Mouse (Mus musculus) limb, embryonic 11.5 days (tissue): ENCODE measurements at regions not wholly inside any gene's neighbourhood (a gene's known extent, or its start where the extent isn't known, plus 50 kb on each side); places are given as distances from the start of the nearest gene placed in this dataset.

Experiments
- ATAC-seq: fragments of 200-750 bp; cut with Nextera tagmentation; 2 replicates; pipeline ENCODE4 v1.8.0; 2017; ENCODE audit warnings: low read depth; ENCODE audit not compliant: insufficient number of reproducible peaks, low FRiP score, low TSS enrichment
- DNase-seq: peaks from one replicate; pipeline ENCODE4 v3.0.0-alpha.2; 2015; ENCODE audit warnings: low spot score
- H3K27ac ChIP-seq: fragments of 300-500 bp; sonication (generic); replicated peaks from 2 replicates; pipeline ENCODE4 v1.5.1; 2014; ENCODE audit warnings: low read depth, mild to moderate bottlenecking, low read length
- H3K27me3 ChIP-seq: fragments of 300-500 bp; sonication (generic); 2 replicates; pipeline ENCODE4 v1.6.1; 2014; ENCODE audit warnings: mild to moderate bottlenecking, low read length, mixed read lengths; ENCODE audit not compliant: control insufficient read depth, insufficient read depth
- H3K36me3 ChIP-seq: fragments of 300-500 bp; sonication (generic); 2 replicates; pipeline ENCODE4 v1.6.1; 2014; ENCODE audit warnings: mild to moderate bottlenecking, low read length, moderate library complexity, mixed read lengths; ENCODE audit not compliant: control insufficient read depth, insufficient read depth
- H3K4me1 ChIP-seq: fragments of 300-500 bp; sonication (generic); 2 replicates; pipeline ENCODE4 v1.6.1; 2014; ENCODE audit warnings: low read length, mixed read lengths; ENCODE audit not compliant: control insufficient read depth, insufficient read depth
- H3K4me2 ChIP-seq: fragments of 300-500 bp; sonication (generic); 2 replicates; pipeline ENCODE4 v1.6.1; 2014; ENCODE audit warnings: low read depth, mild to moderate bottlenecking, moderate library complexity; ENCODE audit not compliant: severe bottlenecking
- H3K4me3 ChIP-seq: fragments of 300-500 bp; sonication (generic); 2 replicates; pipeline ENCODE4 v1.5.1; 2014; ENCODE audit warnings: low read depth, low read length
- H3K9ac ChIP-seq: fragments of 300-500 bp; sonication (generic); 2 replicates; pipeline ENCODE4 v1.6.1; 2014; ENCODE audit warnings: mild to moderate bottlenecking, low read length
- H3K9me3 ChIP-seq: fragments of 300-500 bp; sonication (generic); 2 replicates; pipeline ENCODE4 v1.6.1; 2016; ENCODE audit warnings: low read length; ENCODE audit not compliant: control insufficient read depth
- WGBS: fragments of 180-500 bp; shearing (Covaris S2); extraction: QIAGEN DNeasy Blood & Tissue Kit; methylation state at CpG from one replicate; pipeline ENCODE4 v1.1.7; 2014; 5-methylcytosine and 5-hydroxymethylcytosine counted together

- H3K4me3 ChIP-seq = no peak overlapping the region
- ATAC-seq (no peak), DNase-seq (no peak)
- no peak overlapping the region for H3K4me2 ChIP-seq
- WGBS = 80% methylated on average over 4 of the region's 4 CpGs
- no peaks in the 10 kb centered on the region for H3K9me3 ChIP-seq
- H3K27ac ChIP-seq = no peak overlapping the region
- no peak overlapping the region for H3K9ac ChIP-seq
- no peaks in the 10 kb centered on the region for H3K4me1 ChIP-seq
- H3K36me3 ChIP-seq = no peaks in the 10 kb centered on the region
- H3K27me3 ChIP-seq = no peaks in the 10 kb centered on the region
These were observed 64.0 kb upstream of the Galnt15 start for GRCm38 (mm10) chr14:31964831-31965230.

- WGBS = 78% methylated on average over 4 of the region's 4 CpGs
These were observed 59.3 kb upstream of the Galnt15 start for GRCm38 (mm10) chr14:31969531-31969930.

GRCm38 (mm10) chr14:31970245-31970830 lies 58.5 kb upstream of the Galnt15 start:
- Histone ChIP-seq H3K36me3 (no peaks in the 10 kb centered on the region), H3K4me1 (no peaks in the 10 kb centered on the region), H3K9me3 (no peaks in the 10 kb centered on the region), H3K9ac (no peak overlapping the region), H3K4me2 (no peak overlapping the region), H3K4me3 (no peak overlapping the region), H3K27me3 (no peaks in the 10 kb centered on the region), H3K27ac (no peak overlapping the region)
- WGBS = 82% methylated on average over 3 of the region's 3 CpGs
- no peak for ATAC-seq
- DNase-seq = no peak

More at GRCm38 (mm10) chr14:31969531-31969930, 59.3 kb upstream of the Galnt15 start:
- DNase-seq = no peak
- Histone ChIP-seq H3K27me3 (no peaks in the 10 kb centered on the region), H3K27ac (no peak overlapping the region), H3K9me3 (no peaks in the 10 kb centered on the region), H3K4me3 (no peak overlapping the region), H3K36me3 (no peaks in the 10 kb centered on the region), H3K4me2 (no peak overlapping the region), H3K4me1 (no peaks in the 10 kb centered on the region), H3K9ac (no peak overlapping the region)
- no peak for ATAC-seq

- Histone ChIP-seq H3K9ac (no peak overlapping the region), H3K36me3 (no peaks in the 10 kb centered on the region), H3K4me1 (no peaks in the 10 kb centered on the region), H3K27me3 (no peaks in the 10 kb centered on the region), H3K27ac (no peak overlapping the region), H3K4me3 (no peak overlapping the region), H3K4me2 (no peak overlapping the region), H3K9me3 (no peaks in the 10 kb centered on the region)
- DNase-seq (no peak), ATAC-seq (no peak)
- 94% methylated on average over 9 of the region's 9 CpGs for WGBS
These were observed 57.9 kb upstream of the Galnt15 start for GRCm38 (mm10) chr14:31970851-31971250.

- ATAC-seq (no peak), DNase-seq (no peak)
- no peaks in the 10 kb centered on the region for H3K36me3 ChIP-seq
- H3K9ac ChIP-seq = no peak overlapping the region
- no peak overlapping the region for H3K4me3 ChIP-seq
- no peak overlapping the region for H3K4me2 ChIP-seq
- 86% methylated on average over 4 of the region's 4 CpGs for WGBS
- H3K27me3 ChIP-seq = no peaks in the 10 kb centered on the region
- H3K9me3 ChIP-seq = no peaks in the 10 kb centered on the region
- H3K27ac ChIP-seq = no peak overlapping the region
- H3K4me1 ChIP-seq = no peaks in the 10 kb centered on the region
These were observed 55.1 kb upstream of the Galnt15 start for GRCm38 (mm10) chr14:31973702-31974101.

GRCm38 (mm10) chr14:31978196-31978595 lies 50.6 kb upstream of the Galnt15 start:
- H3K27ac ChIP-seq = no peak overlapping the region
- WGBS = 75% methylated on average over 4 of the region's 4 CpGs
- no peaks in the 10 kb centered on the region for H3K36me3 ChIP-seq
- H3K4me1 ChIP-seq = no peaks in the 10 kb centered on the region
- no peak overlapping the region for H3K9ac ChIP-seq
- ATAC-seq = no peak
- H3K27me3 ChIP-seq = no peaks in the 10 kb centered on the region
- H3K9me3 ChIP-seq = no peaks in the 10 kb centered on the region
- no peak for DNase-seq
- no peak overlapping the region for H3K4me3 ChIP-seq
- no peak overlapping the region for H3K4me2 ChIP-seq

- Histone ChIP-seq H3K4me2 (no peak overlapping the region), H3K9ac (no peak overlapping the region), H3K27me3 (no peaks in the 10 kb centered on the region), H3K4me1 (no peaks in the 10 kb centered on the region), H3K9me3 (no peaks in the 10 kb centered on the region), H3K27ac (no peak overlapping the region), H3K36me3 (no peaks in the 10 kb centered on the region), H3K4me3 (no peak overlapping the region)
- WGBS = 76% methylated on average over 3 of the region's 3 CpGs
- ATAC-seq (no peak), DNase-seq (no peak)
These were observed 50.1 kb upstream of the Galnt15 start for GRCm38 (mm10) chr14:31978690-31979089.
